ENCODE assay signal across 9 mouse cellular contexts in the genomic region with DNA sequence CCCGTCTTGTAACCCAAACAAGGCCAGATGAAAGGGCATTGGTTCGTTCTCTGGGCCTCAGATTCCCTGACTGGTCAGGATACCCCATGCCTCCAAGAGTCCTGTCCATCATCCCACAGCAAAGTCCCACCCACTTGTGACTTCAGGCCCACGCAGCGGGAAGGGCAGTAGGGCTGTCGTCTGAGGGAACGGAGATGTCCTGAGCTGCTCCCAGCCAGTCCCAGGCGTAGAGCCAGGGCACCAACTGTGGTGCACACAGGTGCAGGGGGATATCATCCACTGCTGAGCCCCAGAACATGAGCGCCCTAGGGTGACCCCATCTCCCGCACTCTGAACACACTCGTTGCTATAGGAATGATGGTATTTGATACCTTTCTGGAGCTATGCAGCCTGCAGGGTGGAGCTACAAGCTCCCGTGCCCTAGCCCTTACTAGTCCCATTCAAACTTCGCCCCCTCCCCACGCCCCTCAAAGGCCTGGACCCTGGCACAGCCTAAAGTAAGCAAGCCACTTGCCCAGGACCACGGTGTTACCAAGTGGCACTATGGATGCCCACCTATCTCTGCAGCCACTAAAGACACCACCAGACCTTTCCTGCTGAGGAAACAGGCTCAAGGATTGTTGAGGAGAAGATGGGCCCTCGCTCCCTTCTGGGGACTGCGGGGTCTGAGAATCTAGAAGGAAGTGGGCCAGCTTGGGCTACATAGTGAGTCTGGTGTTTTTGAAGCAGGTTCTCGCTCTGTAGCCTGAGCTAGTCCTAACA. TPM values are rescaled to one million over a fixed set of nuclear protein-coding genes. Genes with fewer than 3 reads are reported as not detected.
A peak's percentile ranks its signal among the peaks of the same experiment; 100 is the strongest.
DNase-seq lines count a peak whose midpoint lies in the region; ATAC-seq and TF ChIP-seq lines count a peak whose summit lies in the region.
"Had no signal": no experiment of that assay in that cellular context is flagged by ENCODE, and none has a peak within 500 bp of the region (broad histone marks: within the 10 kb centered on the region; RNA-seq: fewer than 3 reads in every experiment).

No protein-coding gene starts in this region.

- 66% methylated on average over 17 of the region's 17 CpGs for WGBS in midbrain, embryonic 10.5 days
- 75% methylated on average over 17 of the region's 17 CpGs for WGBS in midbrain, postnatal 0 days
- 64% methylated on average over 17 of the region's 17 CpGs for WGBS in stomach, embryonic 15.5 days

- H3K4me1 ChIP-seq in midbrain, embryonic 10.5 days = peaks cover 86% of the 10 kb centered on the region
- peaks cover 6% of the 10 kb centered on the region; the same call in 1 of the 2 replicates for H3K4me1 ChIP-seq in midbrain, postnatal 0 days (ENCODE audit: insufficient read depth, low read length)
- H3K4me1 ChIP-seq in stomach, embryonic 15.5 days = peaks cover 85% of the 10 kb centered on the region

- H3K27me3 ChIP-seq in midbrain, embryonic 10.5 days (ENCODE audit: low read depth, poor library complexity, severe bottlenecking) = peaks cover 39% of the 10 kb centered on the region
- no peaks in the 10 kb centered on the region for H3K27me3 ChIP-seq in midbrain, postnatal 0 days (ENCODE audit: insufficient read depth, low read length)
- no peaks in the 10 kb centered on the region for H3K27me3 ChIP-seq in stomach, embryonic 15.5 days (replicated peaks)

- H3K9ac ChIP-seq in midbrain, postnatal 0 days (replicated peaks; ENCODE audit: low read length, poor library complexity, severe bottlenecking) = no peak overlapping the region
- no peak overlapping the region for H3K9ac ChIP-seq in stomach, embryonic 15.5 days

- peak; percentile 75 for DNase-seq in cerebellum, adult 9-10 months
- no peak for DNase-seq in cerebellum, adult 11 months
- DNase-seq in midbrain, embryonic 10.5 days (ENCODE audit: low spot score) = no peak
- no peak for DNase-seq in midbrain, postnatal 0 days (ENCODE audit: low spot score)
- peak; percentile 66 to 70 for DNase-seq in heart, postnatal 10 days
- DNase-seq in B cell, adult 2 months = no peak
- DNase-seq in layer of hippocampus, postnatal 14 days (ENCODE audit: low spot score in 2 of 2) = no peak

- H3K4me2 ChIP-seq in midbrain, postnatal 0 days (ENCODE audit: low read depth, low read length, poor library complexity, severe bottlenecking) = no peak overlapping the region
- no peak overlapping the region for H3K4me2 ChIP-seq in stomach, embryonic 15.5 days

- H3K4me3 ChIP-seq in midbrain, embryonic 10.5 days = no peak overlapping the region
- H3K4me3 ChIP-seq in midbrain, postnatal 0 days (ENCODE audit: low read depth, low read length) = no peak overlapping the region
- H3K4me3 ChIP-seq in stomach, embryonic 15.5 days (replicated peaks) = no peak overlapping the region

- no peaks in the 10 kb centered on the region for H3K36me3 ChIP-seq in midbrain, embryonic 10.5 days
- 0 out of 2 replicates have a peak, but pooled peaks cover 12% of the 10 kb centered on the region for H3K36me3 ChIP-seq in midbrain, postnatal 0 days (ENCODE audit: insufficient read depth, low read length)
- 0 out of 2 replicates have a peak, but pooled peaks cover 5% of the 10 kb centered on the region for H3K36me3 ChIP-seq in stomach, embryonic 15.5 days

- TF ChIP-seq CTCF in midbrain, postnatal 0 days (IDR thresholded peaks at IDR 0.05) = no peak

- no peaks in the 10 kb centered on the region for H3K9me3 ChIP-seq in midbrain, embryonic 10.5 days (replicated peaks)
- H3K9me3 ChIP-seq in midbrain, postnatal 0 days (ENCODE audit: low read length) = no peaks in the 10 kb centered on the region
- no peaks in the 10 kb centered on the region for H3K9me3 ChIP-seq in stomach, embryonic 15.5 days

- intact Hi-C loops in heart, postnatal 10 days (cut with DNase I) = no loop called here

- ATAC-seq in midbrain, postnatal 0 days (ENCODE audit: low FRiP score) = no peak
- ATAC-seq in stomach, embryonic 15.5 days (ENCODE audit: insufficient read depth, low FRiP score, low read depth) = no peak

- H3K27ac ChIP-seq in midbrain, embryonic 10.5 days (replicated peaks) = peak overlapping the region; percentile 86
- H3K27ac ChIP-seq in midbrain, postnatal 0 days (ENCODE audit: low read depth, low read length) = no peak overlapping the region
- H3K27ac ChIP-seq in stomach, embryonic 15.5 days = peak overlapping the region; percentile 85; the same call in 1 of the 2 replicates

RNA-seq across cellular contexts. Expression of a gene that starts 22.9 kb away (rescaled TPM):
- 1.7 and 2.3 TPM in 2 replicates for polyA plus RNA-seq in midbrain, embryonic 10.5 days (2016; fragmentation: Nextera tagmentation; extraction: Ambion mirVana)
- 1.5 and 1.7 TPM in 2 replicates for total RNA-seq in midbrain, postnatal 0 days (2014; rRNA removed)
- polyA plus RNA-seq in midbrain, postnatal 0 days (2015; fragmentation: Nextera tagmentation; extraction: Ambion mirVana) = 1.1 and 2.0 TPM in 2 replicates
- total RNA-seq in heart, postnatal 10 days (2021) = 1 to 10 TPM; 1.3 to 2.2 TPM
- polyA plus RNA-seq in stomach, embryonic 15.5 days (2015; fragmentation: Nextera tagmentation; extraction: Ambion mirVana) = 59.5 and 77.5 TPM in 2 replicates
- 1 to 10 TPM; 1.1 to 1.5 TPM for total RNA-seq in layer of hippocampus, postnatal 14 days (2021)

RNA-seq across cellular contexts. Expression of a gene that starts 26.9 kb away (rescaled TPM):
- 1.7 and 2.9 TPM in 2 replicates for polyA plus RNA-seq in midbrain, embryonic 10.5 days (2016; fragmentation: Nextera tagmentation; extraction: Ambion mirVana)
- total RNA-seq in midbrain, postnatal 0 days (2014; rRNA removed) = 6.6 TPM in 1 of 2 replicates, not detected in the other
- polyA plus RNA-seq in midbrain, postnatal 0 days (2015; fragmentation: Nextera tagmentation; extraction: Ambion mirVana) = 1.6 and 3.9 TPM in 2 replicates
- under 1 TPM; 0.77 to 0.98 TPM for total RNA-seq in heart, postnatal 10 days (2021)
- polyA plus RNA-seq in stomach, embryonic 15.5 days (2015; fragmentation: Nextera tagmentation; extraction: Ambion mirVana) = 0.41 and 1.4 TPM in 2 replicates
- 1 to 10 TPM; 2.8 to 5.4 TPM for total RNA-seq in layer of hippocampus, postnatal 14 days (2021)
- total RNA-seq: neutrophil, adult 5-6 weeks had no signal

RNA-seq across cellular contexts. Expression of a gene that starts 31.5 kb away (rescaled TPM):
- 2.9 and 3.4 TPM in 2 replicates for polyA plus RNA-seq in midbrain, embryonic 10.5 days (2016; fragmentation: Nextera tagmentation; extraction: Ambion mirVana)
- total RNA-seq in midbrain, postnatal 0 days (2014; rRNA removed) = 0.88 and 2.7 TPM in 2 replicates
- 5.8 and 10.2 TPM in 2 replicates for polyA plus RNA-seq in midbrain, postnatal 0 days (2015; fragmentation: Nextera tagmentation; extraction: Ambion mirVana)
- under 1 TPM; 0.74 to 0.87 TPM for total RNA-seq in heart, postnatal 10 days (2021)
- polyA plus RNA-seq in stomach, embryonic 15.5 days (2015; fragmentation: Nextera tagmentation; extraction: Ambion mirVana) = 2.9 and 3.3 TPM in 2 replicates
- 1 to 10 TPM; 3.1 to 4.5 TPM for total RNA-seq in layer of hippocampus, postnatal 14 days (2021)

RNA-seq across cellular contexts. Expression of a gene that starts 31.5 kb away (rescaled TPM):
- 93.4 and 98.7 TPM in 2 replicates for polyA plus RNA-seq in midbrain, embryonic 10.5 days (2016; fragmentation: Nextera tagmentation; extraction: Ambion mirVana)
- total RNA-seq in midbrain, postnatal 0 days (2014; rRNA removed) = 120 and 132 TPM in 2 replicates
- polyA plus RNA-seq in midbrain, postnatal 0 days (2015; fragmentation: Nextera tagmentation; extraction: Ambion mirVana) = 95.8 and 115 TPM in 2 replicates
- total RNA-seq in heart, postnatal 10 days (2021) = 10 to 100 TPM; 53.2 to 57.5 TPM
- polyA plus RNA-seq in stomach, embryonic 15.5 days (2015; fragmentation: Nextera tagmentation; extraction: Ambion mirVana) = 78.9 and 80.4 TPM in 2 replicates
- total RNA-seq in layer of hippocampus, postnatal 14 days (2021) = 10 to 100 TPM; 73.7 to 74.3 TPM

RNA-seq across cellular contexts. Expression of a gene that starts 37.4 kb away (rescaled TPM):
- 138 and 146 TPM in 2 replicates for polyA plus RNA-seq in midbrain, embryonic 10.5 days (2016; fragmentation: Nextera tagmentation; extraction: Ambion mirVana)
- 92.6 and 98.3 TPM in 2 replicates for total RNA-seq in midbrain, postnatal 0 days (2014; rRNA removed)
- 147 and 149 TPM in 2 replicates for polyA plus RNA-seq in midbrain, postnatal 0 days (2015; fragmentation: Nextera tagmentation; extraction: Ambion mirVana)
- 10 to 100 TPM; 39.7 to 41.2 TPM for total RNA-seq in heart, postnatal 10 days (2021)
- polyA plus RNA-seq in stomach, embryonic 15.5 days (2015; fragmentation: Nextera tagmentation; extraction: Ambion mirVana) = 88.5 and 90.5 TPM in 2 replicates
- 10 to 100 TPM; 68.6 to 73.2 TPM for total RNA-seq in layer of hippocampus, postnatal 14 days (2021)

Comparison
In these comparisons a context has a peak if more than half of its experiments do, and no peak if none do; other contexts are left out.
1. DNase-seq: peak in cerebellum, adult 9-10 months (single experiment) and heart, postnatal 10 days (2 of 2); none in cerebellum, adult 11 months (single experiment), midbrain, embryonic 10.5 days (single experiment), midbrain, postnatal 0 days (single experiment), B cell, adult 2 months (0 of 2) and layer of hippocampus, postnatal 14 days (0 of 2).